Mouse (Mus musculus): ENCODE measurements around the gene Nos1ap.
A peak's percentile ranks its signal among the peaks of the same experiment; 100 is the strongest.

The Nos1ap gene

GRCm38 (mm10) chr1:170255560-170255910 lies 334.1 kb downstream of the Nos1ap start:
- peak; percentile 81 for DNase-seq

DNA sequence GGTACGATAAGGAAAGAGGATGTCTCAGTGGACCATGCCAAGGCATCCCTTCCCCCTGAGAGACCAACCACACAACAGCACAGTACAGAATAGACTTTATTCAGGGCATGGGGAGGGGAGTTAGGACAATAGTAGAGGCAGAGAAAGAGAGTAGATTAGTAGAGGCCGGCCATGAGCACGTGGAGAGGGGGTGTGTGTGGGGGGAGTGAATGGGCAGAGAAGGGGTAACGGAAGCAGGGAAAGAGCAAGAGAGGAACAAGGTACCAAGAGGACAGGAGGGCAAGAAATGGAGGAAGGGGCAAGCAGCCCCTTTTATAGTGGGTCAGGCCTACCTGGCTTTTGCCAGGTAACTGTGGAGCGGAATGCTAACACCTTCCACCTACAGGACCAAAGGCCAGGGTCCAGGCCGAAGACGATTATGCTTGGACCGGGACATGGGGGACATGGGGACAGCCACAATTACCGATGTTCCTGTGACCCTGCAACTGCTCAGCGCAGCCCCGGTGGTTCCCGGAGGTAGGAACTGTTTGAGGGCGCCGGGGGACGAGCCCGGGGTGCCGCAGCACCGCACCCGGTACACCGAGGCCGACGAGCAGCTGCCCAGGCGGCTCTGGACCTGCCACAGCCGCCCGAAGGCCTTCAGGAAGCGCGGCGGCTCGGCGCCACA lies 334.6 kb downstream of the Nos1ap start:
- no peak for DNase-seq
